Mouse (Mus musculus) spleen, postnatal 36 days (tissue): ENCODE measurements around the gene Ccnl1.

ENCODE experiments used
- DNase-seq, 2 experiments: peaks; one replicate each; pipeline ENCODE4 v3.0.0; 2022; ENCODE audit warnings: low spot score in 2 of 2, mixed read lengths in 1 of 2

Gene Ccnl1

DNA sequence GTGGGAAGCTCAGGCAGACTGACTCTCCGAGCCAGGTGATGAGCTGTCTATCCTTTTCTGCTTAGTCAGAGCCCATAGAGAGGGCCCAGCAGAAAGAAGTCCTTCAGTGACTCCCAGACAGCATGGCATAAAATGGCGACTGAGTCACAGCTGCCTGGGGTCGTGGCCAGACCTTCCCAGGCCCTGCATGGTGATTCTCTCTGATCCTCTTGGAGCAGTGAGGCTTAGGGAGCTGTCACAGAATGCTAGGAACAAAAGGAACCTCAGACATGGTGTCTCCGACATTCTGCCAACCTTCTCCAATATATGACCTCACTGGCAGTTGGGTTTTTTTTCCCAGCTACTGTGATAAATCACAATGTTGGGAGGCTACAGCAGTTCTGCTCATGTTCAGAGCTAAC lies 30.9 kb downstream of the Ccnl1 start:
- no peak for DNase-seq

DNA sequence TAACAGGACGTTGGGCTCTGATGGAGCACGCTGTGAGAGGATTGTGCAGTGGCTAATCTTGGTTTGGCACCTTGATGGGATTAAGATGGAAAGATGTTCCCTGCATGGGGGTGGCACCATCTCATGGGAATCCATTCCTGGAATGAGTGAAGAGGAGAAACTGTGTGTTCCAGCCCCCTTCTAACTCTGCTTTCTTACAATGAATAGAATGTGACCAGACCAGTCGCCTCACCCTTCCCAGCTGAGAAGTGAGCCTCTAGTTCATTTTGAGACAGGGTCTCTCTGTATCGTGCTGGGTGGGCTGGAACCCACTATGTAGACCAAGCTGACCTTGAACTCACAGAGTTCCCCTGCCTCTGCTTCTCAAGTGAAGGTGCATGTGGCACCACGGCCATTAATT lies 31.6 kb downstream of the Ccnl1 start:
- no peak for DNase-seq

DNA sequence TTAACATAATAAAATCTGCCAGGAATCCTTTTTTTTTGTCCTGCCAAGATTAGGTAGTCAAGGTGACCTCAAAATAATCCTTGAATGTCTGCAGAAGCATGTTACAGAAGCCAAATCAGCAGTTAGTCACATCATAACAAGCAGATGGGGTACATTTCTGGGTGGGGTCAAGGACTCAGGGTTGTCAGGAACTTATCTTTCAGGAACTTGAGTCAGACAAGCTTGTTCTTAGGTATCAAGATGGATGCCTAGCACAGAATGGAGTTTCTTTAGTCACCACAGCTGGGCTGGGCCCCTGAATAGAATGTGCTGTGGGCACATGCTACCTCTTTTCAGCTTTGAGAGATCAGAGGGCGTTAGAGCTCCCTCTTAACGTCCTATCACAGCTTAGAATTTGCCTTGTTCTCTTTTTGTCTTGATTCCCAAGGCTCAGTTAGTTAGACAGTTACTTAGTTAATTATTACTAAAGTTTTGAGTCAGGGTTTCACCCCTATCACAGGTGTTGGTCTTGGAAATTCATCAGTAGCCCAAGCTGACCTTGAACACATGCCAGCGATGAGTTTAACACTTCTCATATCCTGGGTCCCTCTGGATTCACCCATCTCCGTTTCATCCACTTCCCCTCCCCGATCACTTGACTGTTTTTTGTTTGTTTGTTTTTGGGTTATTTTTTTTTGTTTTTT lies 32.9 kb downstream of the Ccnl1 start:
- DNase-seq: no peak

DNA sequence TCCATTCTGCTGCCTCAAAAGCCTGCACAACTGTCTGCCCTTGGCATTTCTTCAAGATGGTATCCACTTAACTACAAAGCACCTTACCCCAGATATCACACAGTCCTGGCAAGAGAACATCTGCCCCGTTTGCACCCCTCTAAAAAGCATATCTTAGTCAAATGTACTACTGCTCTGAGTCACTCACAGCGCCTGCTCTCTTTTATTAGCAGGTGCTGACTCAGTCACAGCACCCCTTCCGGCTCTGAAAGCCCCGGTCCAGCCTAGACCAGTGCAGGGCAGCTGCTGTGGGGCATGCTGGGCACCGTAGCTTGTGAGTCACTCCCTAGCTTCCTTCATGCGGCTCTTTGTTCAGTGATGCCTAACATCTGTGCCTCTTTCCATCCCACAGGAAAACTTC lies 35.6 kb downstream of the Ccnl1 start:
- no peak for DNase-seq

DNA sequence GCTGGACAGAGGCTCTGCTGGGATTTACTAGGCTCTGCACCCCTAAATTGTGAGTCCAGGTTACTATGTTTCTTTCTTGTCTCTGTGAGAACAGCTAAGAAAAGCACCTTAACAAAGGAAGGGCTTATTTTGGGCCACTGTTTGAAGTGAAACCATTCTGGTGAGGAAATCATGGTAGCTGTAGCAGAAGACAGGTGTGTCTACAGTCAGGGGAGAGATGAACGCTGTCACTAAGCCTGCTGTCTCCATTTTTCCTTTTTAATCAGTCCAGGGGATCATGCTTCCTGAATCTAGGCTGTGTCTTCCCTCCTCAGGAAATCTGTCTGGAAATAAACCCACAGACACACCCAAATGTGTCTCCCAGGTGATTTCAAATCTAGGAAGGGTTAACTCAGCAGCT lies 36.4 kb downstream of the Ccnl1 start:
- no peak for DNase-seq

- DNase-seq: no peak
These were observed 39.0 kb downstream of the Ccnl1 start for GRCm38 (mm10) chr3:65919016-65919415.

GRCm38 (mm10) chr3:65912928-65913327 lies 45.1 kb downstream of the Ccnl1 start:
- no peak for DNase-seq

DNA sequence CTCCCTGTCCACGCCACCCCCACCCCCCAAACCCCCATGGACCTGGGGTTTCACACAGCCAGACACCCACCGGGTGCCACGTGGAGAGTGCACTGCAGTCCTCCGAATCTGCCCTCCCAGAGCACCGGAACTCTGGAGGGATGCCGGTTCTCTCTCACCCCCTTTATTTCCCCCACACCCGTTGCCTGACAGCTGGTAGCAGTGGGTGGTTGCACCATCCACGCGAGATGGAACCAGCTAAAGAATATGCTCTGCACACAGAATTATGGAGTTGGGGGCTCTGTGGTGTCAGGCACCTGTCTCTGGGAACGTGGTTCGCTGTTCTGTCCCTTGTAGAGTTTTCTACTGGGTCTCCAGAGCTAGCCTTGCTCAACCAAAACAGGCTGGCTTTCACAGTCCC lies 45.8 kb downstream of the Ccnl1 start:
- DNase-seq: no peak

DNA sequence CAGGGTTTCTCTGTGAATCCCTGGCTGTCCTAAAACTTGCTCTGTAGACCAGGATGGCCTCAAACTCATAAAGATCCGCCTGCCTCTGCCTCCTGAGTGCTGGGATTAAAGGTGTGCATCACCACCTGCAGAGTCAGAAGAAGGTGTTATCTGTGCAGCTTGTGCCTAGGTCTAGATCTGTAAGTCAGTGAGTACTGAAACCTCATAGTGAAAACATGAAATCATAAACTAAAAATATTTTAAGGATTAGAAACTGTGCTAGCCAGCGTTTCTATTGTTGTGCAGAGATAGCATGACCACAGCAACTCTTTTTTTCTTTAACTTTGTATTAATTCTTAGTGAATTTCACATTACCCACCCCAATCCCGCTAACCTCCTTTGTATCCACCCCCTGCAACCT lies 46.8 kb downstream of the Ccnl1 start:
- DNase-seq: no peak

DNA sequence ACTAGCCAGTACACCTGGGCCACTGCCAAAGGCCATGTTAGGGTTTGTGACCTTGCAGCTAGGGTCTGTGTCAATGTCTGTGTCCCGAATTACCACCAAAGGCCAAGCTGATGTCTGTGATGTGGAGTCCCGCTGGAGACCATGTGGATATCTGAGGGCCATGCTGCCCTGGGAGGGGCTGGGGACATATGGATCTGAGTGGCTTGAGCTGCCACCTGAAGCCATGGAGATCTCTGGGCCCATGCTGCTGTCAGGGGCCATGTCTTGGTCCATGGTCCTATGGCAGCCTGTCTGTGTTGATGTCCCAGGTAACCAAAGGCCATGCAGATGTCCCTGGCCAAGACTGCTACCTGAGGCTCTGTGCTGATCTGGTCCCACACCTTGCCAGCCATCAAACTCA lies 48.6 kb downstream of the Ccnl1 start:
- DNase-seq: no peak

DNA sequence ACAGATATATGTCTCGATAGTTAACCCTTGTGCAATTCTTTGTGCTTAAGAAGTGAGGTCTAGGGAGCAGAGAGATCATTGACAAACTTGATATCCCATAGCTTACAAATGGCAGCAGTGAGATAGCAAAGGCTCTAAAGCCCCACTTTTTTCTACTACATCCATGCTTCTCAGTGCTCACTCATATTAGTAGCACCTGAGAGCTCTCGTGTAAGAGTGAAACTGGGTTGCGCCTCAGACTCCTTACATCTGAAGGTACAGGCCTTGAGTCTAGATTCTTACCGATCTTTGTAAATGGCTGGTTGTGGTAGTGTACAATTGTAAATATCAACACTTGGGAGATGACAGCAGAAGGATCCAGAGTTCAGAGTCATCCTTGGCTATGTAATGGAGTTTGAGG lies 50.5 kb downstream of the Ccnl1 start:
- DNase-seq: no peak

DNA sequence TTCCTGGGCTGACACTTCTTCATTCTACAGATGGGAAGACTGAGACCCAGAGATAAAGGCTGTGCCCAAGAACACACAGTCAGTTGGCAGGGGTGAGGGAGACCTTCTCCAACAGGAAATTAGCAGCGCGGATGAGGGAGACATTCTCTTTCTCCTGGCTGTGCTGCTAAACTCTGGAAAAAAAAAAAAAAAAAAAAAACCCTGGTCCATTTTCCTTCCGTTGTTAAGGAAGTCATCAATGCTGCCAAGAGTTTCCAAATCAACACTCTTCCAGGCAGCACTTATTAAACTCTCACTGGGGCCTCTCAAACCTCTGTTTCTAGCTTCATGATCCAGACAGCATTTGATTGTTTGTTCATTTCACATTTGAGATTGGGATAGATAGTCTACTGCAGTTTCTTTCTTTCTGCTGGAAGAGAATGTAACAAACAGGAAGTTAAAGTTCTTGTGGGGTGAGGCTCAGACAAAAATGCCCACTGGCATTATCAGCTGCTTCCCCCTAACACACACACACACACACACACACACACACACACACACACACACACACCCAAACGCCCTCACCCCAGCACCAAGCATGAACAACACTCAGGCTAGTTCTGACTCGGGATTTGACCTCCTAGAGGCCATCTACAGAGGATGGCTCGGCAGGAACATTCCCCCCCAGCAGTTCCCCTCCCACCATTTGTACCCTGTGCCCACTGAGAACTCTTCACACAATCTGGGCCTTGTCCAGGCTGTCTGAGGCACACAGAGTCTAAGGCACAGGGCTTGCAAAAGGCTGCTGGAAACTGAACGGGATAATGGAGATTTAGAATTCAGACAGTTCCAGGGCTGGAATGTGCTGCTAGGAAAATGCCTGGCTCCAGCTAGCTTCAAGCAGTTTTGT lies 52.5 kb downstream of the Ccnl1 start:
- no peak for DNase-seq

DNA sequence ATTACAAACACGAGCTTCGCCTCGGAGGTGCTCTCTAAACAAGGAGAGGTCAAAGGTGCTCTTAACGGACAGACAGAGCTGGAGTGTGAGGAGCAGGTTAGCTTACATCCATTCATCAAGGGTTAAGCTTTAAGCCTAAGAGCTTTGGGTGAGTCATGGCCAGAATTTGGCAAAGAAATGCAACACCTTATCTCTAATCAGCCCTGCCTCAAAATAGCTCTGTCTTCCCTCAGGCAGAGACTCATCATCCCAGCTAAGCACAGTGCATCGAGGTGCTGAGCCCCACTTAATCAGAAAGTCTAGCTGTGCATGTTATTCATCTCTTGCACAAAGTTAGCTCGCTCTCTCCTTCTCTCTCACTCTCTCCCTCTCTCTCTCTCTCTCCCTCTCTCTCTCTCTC lies 53.3 kb downstream of the Ccnl1 start:
- no peak for DNase-seq

GRCm38 (mm10) chr3:65904106-65904505 lies 53.9 kb downstream of the Ccnl1 start:
- no peak for DNase-seq

DNA sequence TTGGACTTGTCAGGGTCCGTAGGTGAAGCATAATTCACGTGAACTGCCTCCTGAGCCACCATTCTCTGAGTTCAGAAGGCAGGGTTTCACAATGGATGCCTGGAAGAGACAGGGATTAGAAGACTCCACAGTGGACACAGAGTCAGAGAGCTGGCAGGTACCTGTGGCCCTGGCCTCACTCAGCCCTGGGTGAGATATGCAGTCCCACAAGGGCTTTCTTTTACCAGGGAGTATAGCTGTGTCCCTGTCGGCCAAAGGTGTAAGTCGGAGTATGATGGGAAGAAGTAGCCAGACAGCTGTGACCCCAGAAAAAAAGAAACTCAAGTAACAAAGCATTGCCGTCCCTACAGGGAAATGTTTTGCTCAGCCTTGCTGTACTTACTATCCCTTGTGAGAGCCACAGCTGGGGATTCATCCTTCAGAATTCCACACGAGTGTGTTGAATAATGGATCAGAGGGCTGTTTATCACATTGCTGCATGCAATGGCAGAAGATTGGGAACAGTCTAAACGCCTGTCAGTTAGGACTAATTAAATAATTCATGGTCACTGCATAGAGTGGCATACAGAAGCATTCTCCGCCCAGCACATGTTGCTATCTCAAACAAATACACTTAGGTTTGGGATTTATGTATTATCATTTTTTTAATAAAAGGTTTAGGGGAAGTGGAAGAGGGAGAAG lies 59.3 kb downstream of the Ccnl1 start:
- no peak for DNase-seq

GRCm38 (mm10) chr3:65897233-65897993 lies 60.6 kb downstream of the Ccnl1 start:
- no peak for DNase-seq
